Mouse (Mus musculus) activated CD4-positive, CD25-positive, alpha-beta regulatory T cell, adult 4 months (primary cell): Measurements from ENCODE around the gene Tagln3. TPM values are rescaled to one million over a fixed set of nuclear protein-coding genes. Genes with fewer than 3 reads are reported as not detected.

Experiments
- ATAC-seq: one replicate; pipeline ENCODE4 v1.8.0; 2017
- polyA plus RNA-seq, 2 experiments: library from polyadenylated mRNA; unstranded; fragments of 100-300 nt; shearing (Covaris generic); gene quantifications; one replicate each; pipeline ENCODE4 v1.2.1; 2017

The Tagln3 gene
- polyA plus RNA-seq, 2 experiments from 2014 or later, result not detected

DNA sequence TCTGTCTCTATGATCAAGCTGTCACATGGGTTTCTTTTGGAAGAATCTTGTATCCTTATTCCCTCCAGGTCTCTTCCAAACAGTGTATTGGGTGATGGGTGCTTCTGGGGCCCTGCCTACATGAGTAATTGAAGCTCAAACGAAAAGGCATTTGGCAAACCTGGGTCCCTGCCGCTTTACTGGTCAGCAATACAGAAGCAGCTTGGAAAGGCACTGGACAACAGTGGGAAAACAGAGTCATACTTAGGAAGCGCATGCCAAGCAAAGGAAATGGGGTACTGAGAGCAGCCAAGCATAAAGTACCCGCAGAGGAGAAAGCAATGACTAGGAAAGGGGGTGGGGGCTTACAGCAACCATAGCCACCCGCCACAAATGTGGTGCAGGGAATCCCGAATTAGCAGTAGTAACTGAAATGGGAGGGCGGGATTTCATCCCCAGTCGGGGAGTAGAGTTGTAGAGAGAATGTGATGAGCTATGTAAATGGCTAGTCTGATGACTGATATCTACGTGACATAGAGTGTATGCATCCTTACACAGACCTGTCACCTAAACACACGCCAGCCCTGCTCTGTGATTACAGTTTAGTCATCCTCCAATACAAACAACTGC, 4.3 kb downstream of the Tagln3 start:
- ATAC-seq, result no peak

DNA sequence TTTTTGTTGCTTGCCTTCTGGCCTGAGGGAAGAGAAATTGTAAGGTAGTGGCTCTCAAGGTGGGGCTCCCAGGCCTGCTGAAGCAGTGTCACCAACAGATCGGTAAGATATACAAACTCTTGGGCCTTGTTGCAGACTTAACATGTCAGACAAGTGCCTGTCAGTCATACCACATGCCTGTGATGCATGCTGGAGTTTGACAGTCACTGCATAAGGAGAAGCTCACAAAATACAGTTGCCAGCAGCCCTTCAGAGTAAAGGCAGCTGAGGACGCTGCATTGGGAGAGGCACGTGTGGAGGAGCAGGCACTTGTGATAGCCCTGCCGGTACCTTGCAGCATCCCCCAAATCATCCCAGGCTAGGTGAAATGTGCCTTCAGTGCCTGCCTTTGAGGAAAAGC, 6.1 kb downstream of the Tagln3 start:
- ATAC-seq, result no peak

DNA sequence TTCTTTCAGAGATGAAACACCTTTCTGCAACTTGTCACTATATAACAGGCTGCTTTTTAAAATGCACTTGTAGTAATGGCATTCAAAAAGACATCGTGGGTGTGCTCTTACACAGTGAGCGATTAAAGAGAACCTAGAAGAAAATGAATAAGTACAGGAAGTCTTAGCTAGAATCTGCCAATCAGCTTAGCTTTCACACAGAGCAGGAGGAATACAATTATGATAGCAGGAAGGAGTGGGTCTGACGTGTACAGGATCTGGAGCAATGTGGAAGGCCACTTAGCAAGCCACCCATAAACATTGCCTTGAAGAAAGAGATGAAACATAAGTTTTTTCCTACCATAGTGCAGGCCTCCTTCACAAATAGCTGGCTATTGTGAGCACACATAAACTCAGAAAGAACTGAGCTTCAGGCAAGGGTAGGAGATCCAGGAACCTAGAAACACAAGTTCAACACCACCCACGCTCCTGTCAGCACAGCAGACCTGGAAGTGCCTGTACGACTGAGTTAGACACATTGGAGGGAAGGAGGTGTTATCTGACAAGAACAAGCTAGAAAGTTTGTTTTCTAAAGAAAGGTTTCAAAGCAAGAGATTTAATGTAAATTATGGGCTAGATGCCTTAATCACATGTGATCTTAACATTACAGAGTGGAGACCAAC, 9.8 kb downstream of the Tagln3 start:
- ATAC-seq, result no peak

DNA sequence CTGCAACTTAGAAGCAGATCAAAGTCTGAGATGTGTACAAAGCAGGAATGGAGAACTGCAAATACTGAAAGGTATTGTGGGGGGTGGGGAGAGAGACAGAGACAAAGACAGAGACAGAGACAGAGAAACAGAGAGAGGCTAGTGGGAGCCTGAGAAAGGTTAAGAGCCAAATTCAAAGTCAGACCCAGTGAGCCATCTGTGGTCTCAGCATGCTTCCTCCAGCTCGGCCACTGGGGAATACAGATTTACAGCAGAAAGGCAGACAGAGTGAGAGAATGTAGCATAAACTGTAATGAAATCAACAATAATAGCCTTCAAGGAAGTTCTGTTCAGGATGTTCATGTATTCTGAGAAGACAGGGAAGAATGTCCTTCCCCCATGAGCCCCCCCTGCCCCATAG, 10.5 kb downstream of the Tagln3 start:
- ATAC-seq, result no peak

DNA sequence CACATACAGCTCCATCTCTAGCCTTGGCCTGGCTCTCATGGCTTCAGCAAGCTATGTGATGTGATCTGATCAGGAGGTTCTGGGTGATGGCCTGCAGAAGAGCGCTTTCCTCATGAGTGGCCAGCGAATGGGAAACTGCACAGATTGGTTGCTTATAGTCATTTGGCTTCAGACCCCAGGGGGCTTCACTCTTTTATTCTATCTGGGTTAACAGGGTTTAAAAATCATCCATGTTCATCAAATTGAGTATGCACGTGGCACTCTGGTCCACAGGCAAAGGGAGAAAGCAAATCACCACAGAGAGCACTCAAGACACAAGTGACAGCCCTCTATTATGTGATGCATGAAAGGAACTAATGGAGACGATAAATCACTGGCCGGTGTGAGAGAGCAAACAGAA, 11.1 kb downstream of the Tagln3 start:
- ATAC-seq, result no peak

DNA sequence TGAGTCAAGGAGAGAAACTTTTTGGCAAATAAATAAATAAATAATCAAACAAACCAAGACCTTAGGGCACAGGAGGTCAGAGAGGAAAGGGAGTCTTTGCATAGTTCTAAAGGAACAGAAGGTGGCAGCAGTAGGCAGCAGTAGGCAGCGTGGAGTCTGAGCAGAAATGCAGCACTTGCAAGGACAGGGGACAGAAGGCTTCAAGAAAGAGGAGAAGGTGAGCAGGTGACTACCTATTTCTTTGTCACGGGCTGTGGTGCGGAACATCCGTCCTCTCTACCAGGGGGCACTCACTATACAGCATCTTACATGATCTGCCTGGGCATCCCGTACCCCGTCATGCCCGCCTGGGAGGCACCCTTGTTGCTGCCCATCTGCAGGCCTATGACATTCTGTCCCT, 13.1 kb downstream of the Tagln3 start:
- no peak for ATAC-seq

DNA sequence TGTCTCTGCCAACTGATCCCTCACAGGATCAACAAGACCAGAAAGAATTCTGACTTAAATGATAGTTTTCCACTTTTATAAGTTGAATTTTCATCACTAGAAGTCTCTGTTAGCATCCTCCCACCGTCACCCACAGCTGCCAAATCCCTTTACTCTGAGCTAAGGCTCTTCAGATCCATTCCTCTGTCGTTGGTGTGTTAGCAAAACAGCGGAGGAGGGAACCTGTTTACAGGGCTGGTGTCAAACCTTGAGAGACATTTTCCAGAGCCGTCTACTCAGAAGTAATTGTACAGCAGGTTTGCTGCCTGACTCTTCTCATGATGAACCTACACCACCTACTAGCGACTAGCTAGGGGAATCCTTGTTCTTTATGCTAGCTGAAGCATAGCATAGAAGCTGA, 25.1 kb downstream of the Tagln3 start:
- ATAC-seq, result no peak

DNA sequence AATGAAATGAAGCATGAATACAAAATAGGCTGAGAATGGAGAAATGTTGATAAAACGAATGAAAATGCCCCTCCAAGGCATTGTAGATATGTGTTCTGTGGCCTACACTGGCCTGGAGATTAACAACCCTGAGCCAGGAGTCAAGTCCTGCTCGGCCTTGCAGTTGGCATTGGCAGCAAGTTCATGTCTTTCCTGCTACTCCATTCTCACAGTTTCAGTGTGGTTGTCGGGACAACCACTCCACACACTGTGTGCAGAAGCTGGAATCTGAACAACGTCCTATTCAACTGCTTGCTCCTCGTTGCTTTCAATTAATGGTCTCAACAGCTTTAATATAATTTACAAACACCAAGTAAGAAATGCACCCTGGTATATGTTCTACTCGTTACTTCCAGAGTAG, 26.4 kb downstream of the Tagln3 start:
- no peak for ATAC-seq

DNA sequence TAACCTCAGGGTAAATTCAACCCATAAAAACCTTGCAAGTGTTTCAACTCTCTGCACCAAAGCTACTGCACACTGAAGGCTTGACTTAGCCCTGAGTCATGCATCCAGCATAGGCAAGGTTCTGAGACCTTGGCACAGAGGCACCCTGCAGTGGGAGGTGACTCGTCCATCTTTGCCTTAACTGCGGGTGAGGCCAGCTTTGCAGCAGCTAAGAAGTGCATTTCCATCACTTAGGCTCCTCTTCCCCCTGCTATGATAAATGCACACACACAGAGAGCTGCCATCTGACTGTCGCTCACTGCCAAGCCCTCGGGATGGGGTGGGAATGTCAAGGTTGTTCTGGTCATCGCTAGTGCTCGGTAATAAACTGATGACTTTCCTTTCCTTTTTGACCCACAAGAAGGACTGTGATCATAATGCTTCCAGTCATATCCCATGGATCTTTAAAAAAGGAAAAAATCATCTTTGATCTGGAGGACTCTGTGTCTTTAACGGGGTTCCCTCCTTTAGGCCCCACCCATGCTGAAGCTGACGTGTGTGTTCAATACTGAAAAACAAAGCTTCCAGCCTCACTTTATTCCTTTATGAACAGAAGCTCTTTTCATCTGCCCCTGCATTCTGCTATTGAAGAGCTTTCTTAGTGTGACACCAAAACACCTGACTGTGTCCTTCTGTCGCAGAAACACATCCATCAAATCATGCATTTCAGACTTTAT, 28.8 kb downstream of the Tagln3 start:
- ATAC-seq, result no peak

DNA sequence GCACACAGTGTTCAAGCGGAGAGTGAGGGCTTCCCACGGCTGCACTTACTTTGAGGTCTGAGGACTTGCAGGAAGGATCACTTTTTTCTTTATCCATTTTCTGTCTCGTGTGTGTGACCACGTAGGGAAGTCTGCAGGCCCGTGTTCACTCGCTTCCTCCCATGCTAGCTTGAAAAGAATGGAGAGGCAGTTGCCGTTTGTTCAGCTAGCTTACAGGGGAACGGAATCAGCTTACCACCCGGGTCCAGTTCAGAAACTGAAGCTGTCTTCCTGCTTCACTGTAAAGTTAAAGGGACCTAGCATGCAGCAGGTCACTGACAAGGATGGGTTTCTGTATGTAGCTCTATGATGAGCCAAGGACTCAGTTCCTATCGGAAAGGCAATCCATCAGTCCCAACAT, 30.9 kb downstream of the Tagln3 start, which contains the start of gene Tmprss7:
Gene Tmprss7 (minus strand): TSS at position 101 of the 400 bp plus-strand sequence.
- no peak for ATAC-seq

DNA sequence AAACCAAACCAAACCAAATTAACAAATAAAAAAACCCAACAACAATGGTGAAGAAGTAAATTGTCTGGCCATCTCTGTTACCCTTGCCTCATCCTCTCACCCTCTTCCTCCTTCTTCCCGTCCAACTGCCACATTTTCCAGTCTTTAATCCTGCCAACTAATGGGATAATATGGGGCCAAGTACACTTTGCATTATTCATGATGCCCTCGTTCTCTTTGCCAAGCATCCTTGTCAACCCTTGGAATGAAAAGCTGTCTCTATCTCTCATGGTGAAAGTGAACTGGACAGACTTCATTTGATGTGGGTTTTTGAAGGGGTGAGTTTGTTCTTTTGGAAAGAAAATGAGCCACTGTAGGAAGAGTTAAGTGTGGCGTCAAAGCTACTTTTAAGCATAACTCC, 31.6 kb downstream of the Tagln3 start:
- no peak for ATAC-seq

DNA sequence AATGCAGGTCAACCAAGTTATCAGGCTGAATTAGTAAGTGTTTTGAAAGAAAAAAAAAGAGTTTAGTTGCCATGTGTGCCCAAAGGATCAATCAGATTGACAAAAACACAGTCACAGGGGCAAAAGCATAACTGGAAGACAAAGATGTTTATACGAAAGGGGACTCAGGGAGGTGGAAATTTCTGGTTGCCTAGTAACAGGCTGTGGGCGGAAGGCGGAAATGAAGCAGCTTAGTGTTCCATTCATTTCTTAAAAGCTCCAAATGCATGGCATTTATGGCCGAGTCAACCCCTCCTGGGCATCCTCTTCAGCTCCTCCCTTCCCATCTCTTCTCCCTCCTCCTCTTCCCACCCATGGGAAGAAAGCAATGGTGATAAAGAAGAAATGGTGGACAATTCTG, 34.2 kb downstream of the Tagln3 start:
- peak; percentile 97 for ATAC-seq

DNA sequence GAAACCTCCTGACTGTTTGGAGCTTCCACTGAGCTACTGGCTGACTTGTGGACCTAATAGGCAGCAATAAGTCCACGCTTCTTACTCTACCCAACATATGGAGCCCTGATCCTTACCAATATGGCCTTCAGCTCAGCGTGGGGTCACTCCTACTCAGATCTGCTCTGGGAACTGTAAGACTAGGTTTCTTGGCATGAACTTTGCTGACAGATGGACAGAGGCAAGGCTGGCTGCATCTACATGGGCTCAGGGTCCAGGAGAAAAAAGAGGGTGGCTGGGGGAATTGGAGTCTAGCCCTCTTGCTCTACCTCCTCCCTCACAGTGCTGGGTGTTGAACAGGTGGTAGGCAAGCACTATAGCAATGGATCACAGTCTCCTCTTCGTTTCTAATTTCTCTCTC, 37.6 kb downstream of the Tagln3 start:
- ATAC-seq, result no peak

DNA sequence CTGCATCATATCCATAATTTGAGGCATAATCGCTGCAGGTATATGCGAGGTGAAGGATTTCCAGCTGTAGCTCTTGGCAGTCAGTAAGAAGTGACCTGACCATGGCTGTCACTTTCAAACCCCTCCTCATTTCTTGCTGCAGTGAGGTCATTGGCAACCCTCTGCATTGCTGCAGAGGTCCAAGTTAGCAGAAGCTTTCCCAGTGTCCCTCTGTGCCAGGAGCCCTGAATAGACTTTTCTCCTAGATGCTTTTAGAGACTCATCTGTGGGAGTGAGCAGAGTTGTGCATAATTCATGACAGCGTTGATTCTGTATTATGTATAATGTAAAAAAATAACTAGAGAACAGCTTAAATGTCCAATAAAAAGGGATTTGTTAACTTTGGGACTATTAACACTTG, 39.1 kb downstream of the Tagln3 start:
- no peak for ATAC-seq

DNA sequence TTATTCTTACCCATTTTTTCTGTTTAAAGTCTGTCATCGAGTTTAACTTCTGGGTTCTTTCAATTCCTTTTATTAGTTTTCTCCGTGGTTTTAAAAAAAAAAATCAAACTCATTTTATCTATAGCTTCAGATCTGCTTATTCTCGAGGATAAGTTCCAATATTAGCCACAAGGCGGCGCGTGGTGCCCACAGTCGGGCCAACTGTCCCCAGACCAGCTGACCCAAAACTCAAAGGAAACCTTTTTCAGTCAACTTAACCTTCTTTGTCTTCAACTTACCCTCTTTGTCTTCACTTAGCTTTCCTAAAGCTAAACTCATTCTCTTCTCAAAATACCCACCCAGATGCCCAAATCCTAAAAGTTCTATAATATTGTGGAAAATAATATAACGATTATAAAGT, 39.6 kb downstream of the Tagln3 start:
- peak; percentile 40 for ATAC-seq

DNA sequence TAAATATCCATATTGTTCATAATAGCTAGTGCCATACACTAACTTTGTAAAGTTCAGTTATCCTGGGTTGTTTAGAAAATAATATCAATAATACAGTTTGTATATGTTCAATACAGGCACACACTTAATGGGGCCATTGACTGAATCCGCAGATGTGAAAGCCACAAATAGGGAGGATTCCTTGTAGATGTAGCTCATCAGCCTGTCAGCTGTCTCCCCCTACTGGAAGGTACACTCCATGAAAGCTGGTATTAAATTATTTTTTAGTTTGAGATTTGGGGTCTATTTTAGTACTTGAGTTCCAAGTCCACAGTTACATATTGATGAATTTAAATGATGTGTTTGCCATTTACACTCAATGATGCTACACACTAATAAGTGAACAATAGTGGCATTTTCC, 47.9 kb downstream of the Tagln3 start:
- ATAC-seq, result no peak

DNA sequence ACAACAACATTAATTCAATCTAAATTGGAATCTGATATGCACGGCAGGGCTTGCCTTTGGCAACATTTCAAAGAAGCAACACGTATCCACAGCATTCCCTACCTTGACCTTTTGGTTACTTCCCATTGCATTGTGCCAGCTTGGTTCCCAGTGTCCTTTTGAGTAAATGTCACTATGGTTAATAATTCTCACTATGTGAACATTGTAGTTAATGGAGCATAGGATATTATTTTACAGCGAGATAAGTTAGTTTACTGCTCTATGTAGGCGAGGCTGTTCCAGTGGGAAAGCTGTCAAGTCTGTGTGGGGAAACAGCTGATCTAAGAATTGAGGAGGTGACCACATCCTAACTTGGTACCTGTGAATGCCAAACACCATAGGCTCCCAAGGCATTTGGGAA, 54.4 kb downstream of the Tagln3 start:
- no peak for ATAC-seq

DNA sequence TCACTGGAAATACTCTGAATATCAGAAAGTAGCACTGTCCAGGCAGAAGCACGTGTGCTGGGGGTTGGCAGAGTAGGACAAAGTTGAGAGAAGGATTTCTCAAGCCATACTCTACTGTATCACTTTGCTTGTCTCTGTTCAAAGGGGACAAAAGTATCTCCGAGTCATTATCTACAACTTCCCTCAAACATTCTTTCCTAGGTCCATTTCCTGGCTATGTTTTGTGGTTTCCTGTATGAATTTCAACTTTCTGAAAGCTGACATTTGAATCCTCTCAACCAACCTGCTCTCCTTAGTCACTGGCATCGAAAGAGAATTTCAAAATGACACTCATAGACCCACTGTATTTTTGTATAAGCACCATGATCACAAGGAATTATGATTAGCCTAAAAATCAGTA, 56.2 kb downstream of the Tagln3 start:
- ATAC-seq, result peak; percentile 28

DNA sequence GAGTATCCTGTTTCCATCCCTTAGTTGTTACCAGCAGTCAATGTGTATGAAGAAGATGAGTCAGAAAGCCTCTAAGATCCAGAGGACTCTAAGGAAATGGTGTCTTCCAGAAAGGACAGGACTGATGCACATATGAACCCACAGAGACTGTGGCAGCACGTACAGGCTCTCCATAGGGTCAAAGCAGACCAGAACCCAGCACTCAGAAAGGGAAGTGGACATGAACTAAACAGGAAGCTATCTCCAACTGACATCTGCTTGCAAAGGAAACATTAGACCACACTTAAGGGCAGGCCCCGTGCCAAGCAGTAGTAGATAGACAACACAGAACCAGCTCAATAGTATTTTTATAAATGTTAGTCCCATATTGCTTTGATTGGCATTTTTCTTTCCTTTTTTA, 58.3 kb downstream of the Tagln3 start:
- ATAC-seq, result peak; percentile 36

DNA sequence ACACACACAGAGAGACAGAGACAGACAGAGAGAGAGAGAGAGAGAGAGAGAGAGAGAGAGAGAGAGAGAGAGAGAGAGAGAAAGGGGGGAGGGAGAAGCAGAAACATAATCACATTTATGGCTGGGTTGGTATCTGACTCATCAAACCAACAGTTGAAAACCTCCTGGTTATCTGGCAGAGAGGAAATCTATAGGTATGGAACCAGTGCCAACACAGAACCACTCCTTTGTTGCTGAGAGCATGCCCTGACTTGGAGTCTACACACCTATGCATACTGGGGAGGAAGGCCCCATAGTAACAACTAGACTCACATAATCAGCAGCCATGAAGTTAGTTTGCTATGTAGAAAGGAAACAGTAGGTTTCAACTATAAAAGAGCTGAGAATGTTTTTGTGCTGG, 62.0 kb downstream of the Tagln3 start:
- ATAC-seq, result no peak
